In the genomic region with DNA sequence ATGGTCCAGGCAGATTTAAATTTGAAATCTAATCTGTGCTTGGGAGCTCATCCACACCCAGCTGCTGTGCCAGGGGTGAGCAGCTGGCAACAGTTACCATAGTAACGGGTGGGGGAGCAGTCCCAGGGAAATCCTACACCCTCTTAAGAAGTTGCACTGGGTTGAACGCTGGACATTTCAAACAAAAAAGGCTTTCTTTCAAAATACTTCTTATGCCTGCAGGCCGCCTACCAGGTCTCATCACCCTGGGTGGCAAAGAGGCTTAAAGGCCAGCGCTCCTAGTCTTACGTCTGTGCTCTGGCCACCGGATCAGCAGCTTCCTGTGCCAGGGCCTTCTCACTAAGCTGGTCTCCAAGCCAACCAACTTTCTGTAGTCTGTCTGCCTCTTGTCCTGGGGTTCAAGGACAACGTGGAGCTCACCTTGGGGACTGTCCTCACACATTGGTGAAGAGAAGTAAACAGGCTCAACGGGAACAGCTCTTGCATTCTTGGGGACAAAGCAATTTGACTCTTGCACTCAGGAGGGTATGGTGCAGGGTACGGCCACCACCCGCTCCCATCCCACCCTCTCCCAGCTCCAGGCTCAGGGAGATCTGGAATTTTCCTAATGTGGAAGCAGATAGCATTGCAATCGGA, we compare ENCODE assay signal across 8 mouse cellular contexts. TPM values are rescaled to one million over a fixed set of nuclear protein-coding genes. Genes with fewer than 3 reads are reported as not detected.
DNase-seq lines count a peak whose midpoint lies in the region; ATAC-seq lines count a peak whose summit lies in the region.
"Had no signal": no experiment of that assay in that cellular context is flagged by ENCODE, and none has a peak within 500 bp of the region (broad histone marks: within the 10 kb centered on the region; RNA-seq: fewer than 3 reads in every experiment).

No protein-coding gene starts in this region.

- no peaks in the 10 kb centered on the region for H3K27me3 ChIP-seq in embryonic facial prominence, embryonic 15.5 days
- no peaks in the 10 kb centered on the region for H3K27me3 ChIP-seq in limb, embryonic 13.5 days
- H3K27me3 ChIP-seq in liver, embryonic 12.5 days (replicated peaks), result no peaks in the 10 kb centered on the region

- WGBS in embryonic facial prominence, embryonic 15.5 days, result 32% methylated on average over 11 of the region's 11 CpGs
- 41% methylated on average over 11 of the region's 11 CpGs for WGBS in limb, embryonic 13.5 days
- WGBS in liver, embryonic 12.5 days (ENCODE audit: insufficient replicate concordance), result 66% methylated on average over 11 of the region's 11 CpGs

- no peak overlapping the region for H3K4me3 ChIP-seq in embryonic facial prominence, embryonic 15.5 days (replicated peaks)
- H3K4me3 ChIP-seq in limb, embryonic 13.5 days, result no peak overlapping the region
- no peak overlapping the region for H3K4me3 ChIP-seq in liver, embryonic 12.5 days

- no peak overlapping the region for H3K9ac ChIP-seq in embryonic facial prominence, embryonic 15.5 days
- no peak overlapping the region for H3K9ac ChIP-seq in limb, embryonic 13.5 days
- H3K9ac ChIP-seq in liver, embryonic 12.5 days, result no peak overlapping the region

- H3K4me2 ChIP-seq in embryonic facial prominence, embryonic 15.5 days (replicated peaks), result 0 out of 2 replicates have a peak overlapping the region, but pooled peaks have one; percentile 2
- H3K4me2 ChIP-seq in limb, embryonic 13.5 days (replicated peaks), result peak overlapping the region; percentile 28; the same call in 1 of the 2 replicates
- no peak overlapping the region for H3K4me2 ChIP-seq in liver, embryonic 12.5 days

- peaks cover 10% of the 10 kb centered on the region; the same call in 1 of the 2 replicates for H3K4me1 ChIP-seq in embryonic facial prominence, embryonic 15.5 days
- peaks cover 35% of the 10 kb centered on the region for H3K4me1 ChIP-seq in limb, embryonic 13.5 days
- H3K4me1 ChIP-seq in liver, embryonic 12.5 days, result no peaks in the 10 kb centered on the region

- peak overlapping the region; percentile 13 for H3K27ac ChIP-seq in embryonic facial prominence, embryonic 15.5 days (replicated peaks)
- peak overlapping the region; percentile 65; the same call in 1 of the 2 replicates for H3K27ac ChIP-seq in limb, embryonic 13.5 days
- no peak overlapping the region for H3K27ac ChIP-seq in liver, embryonic 12.5 days

- no peaks in the 10 kb centered on the region for H3K36me3 ChIP-seq in embryonic facial prominence, embryonic 15.5 days
- no peaks in the 10 kb centered on the region for H3K36me3 ChIP-seq in limb, embryonic 13.5 days
- H3K36me3 ChIP-seq in liver, embryonic 12.5 days, result no peaks in the 10 kb centered on the region

- peak; percentile 42 for DNase-seq in retina, adult 2 months (ENCODE audit: low read depth, low spot score)
- no peak for DNase-seq in retina, embryonic 14.5 days (ENCODE audit: low spot score)
- DNase-seq in layer of hippocampus, adult 11-12 months (ENCODE audit: low spot score), result no peak
- DNase-seq: cerebellum, adult 18-20 months had no signal

- H3K9me3 ChIP-seq in embryonic facial prominence, embryonic 15.5 days (replicated peaks), result no peaks in the 10 kb centered on the region
- H3K9me3 ChIP-seq in limb, embryonic 13.5 days, result no peaks in the 10 kb centered on the region
- no peaks in the 10 kb centered on the region for H3K9me3 ChIP-seq in liver, embryonic 12.5 days (replicated peaks)

- ATAC-seq in embryonic facial prominence, embryonic 15.5 days (ENCODE audit: insufficient number of reproducible peaks, low FRiP score, low TSS enrichment, low read depth), result peak; percentile 82; the same call in 1 of the 2 replicates
- peak; percentile 91 for ATAC-seq in limb, embryonic 13.5 days (ENCODE audit: low FRiP score, low read depth)
- ATAC-seq in CD4-positive, CD25-positive, alpha-beta regulatory T cell, adult 4 months, result no peak
- ATAC-seq in liver, embryonic 12.5 days, result no peak

RNA-seq across cellular contexts. Expression of gene Rps6ka2, which starts 35.0 kb away (rescaled TPM):
- polyA plus RNA-seq in embryonic facial prominence, embryonic 15.5 days (2015; fragmentation: Nextera tagmentation; extraction: Ambion mirVana), result 9.1 and 9.8 TPM in 2 replicates
- 14.6 and 16.0 TPM in 2 replicates for polyA plus RNA-seq in limb, embryonic 13.5 days (2015; fragmentation: Nextera tagmentation; extraction: Ambion mirVana)
- polyA plus RNA-seq in CD4-positive, CD25-positive, alpha-beta regulatory T cell, adult 4 months (2017; shearing (Covaris generic)), result under 1 TPM; 0.58 to 0.87 TPM
- polyA plus RNA-seq in liver, embryonic 12.5 days (2016; fragmentation: Nextera tagmentation; extraction: Ambion mirVana), result 5.1 and 5.3 TPM in 2 replicates

Comparison
In these comparisons a context has a peak if more than half of its experiments do, and no peak if none do; other contexts are left out.
1. ATAC-seq: peak in embryonic facial prominence, embryonic 15.5 days (single experiment) and limb, embryonic 13.5 days (single experiment); none in CD4-positive, CD25-positive, alpha-beta regulatory T cell, adult 4 months (single experiment) and liver, embryonic 12.5 days (single experiment).